Mouse (Mus musculus): ENCODE measurements at regions not wholly inside any gene's neighbourhood (a gene's known extent, or its start where the extent isn't known, plus 50 kb on each side); places are given as distances from the start of the nearest gene placed in this dataset.

GRCm38 (mm10) chr14:105684329-105684728 is 212.3 kb downstream of the Spry2 start:
- no peak for TF ChIP-seq CTCF (IDR thresholded peaks at IDR 0.05; ENCODE audit: borderline replicate concordance, extremely low read depth, insufficient read depth, insufficient read length)
- no peak for TF ChIP-seq POLR2A (IDR thresholded peaks at IDR 0.05; ENCODE audit: borderline replicate concordance, extremely low read depth, insufficient read depth, insufficient read length, poor library complexity, severe bottlenecking)

Measured in brain, embryonic 14.5 days (tissue).